Comparison of ENCODE assay signal across 8 mouse cellular contexts in the genomic region with DNA sequence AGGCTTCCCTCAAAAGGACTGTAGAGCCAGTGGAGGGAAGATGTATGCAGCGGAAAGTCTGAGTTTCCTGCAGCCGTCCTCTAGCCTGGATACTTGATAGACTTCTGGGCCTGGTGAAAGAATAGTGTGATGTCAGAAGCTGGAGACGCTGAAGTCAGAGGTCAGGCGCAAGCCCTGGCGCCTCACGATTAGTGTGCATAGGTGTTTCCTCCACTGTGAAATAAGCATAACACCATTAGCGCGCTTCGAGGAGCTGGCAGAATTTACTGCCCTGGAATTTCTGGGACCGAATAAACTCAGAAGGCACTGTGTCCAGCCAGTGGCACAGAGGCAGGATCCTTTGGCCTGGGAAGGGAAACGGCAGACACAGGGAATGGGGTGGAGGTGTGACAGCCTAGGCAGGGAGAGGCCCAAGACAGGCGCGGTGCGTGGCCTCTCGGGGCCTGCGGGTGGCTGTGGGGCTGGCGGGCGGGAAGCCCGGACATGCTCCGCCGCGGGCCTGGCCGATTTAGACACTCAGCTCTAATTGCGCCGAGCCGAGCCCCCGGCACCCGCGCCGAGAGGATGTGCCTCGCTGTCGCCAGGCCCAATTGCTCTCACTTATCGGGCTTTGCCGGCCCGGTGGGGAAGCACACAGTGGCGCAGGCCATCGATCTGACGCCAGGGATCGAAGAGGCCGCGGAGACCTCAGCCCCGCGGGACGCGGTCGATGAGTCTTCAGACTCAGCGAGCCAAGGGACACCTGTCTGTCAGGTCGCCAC.
DNase-seq lines count a peak whose midpoint lies in the region; ATAC-seq and TF ChIP-seq lines count a peak whose summit lies in the region.

No protein-coding gene starts in this region.

- H3K27ac ChIP-seq in layer of hippocampus, adult 2 months, result no peak overlapping the region
- H3K27ac ChIP-seq in forebrain, postnatal 0 days (ENCODE audit: low read depth, low read length), result no peak overlapping the region
- no peak overlapping the region for H3K27ac ChIP-seq in limb, embryonic 13.5 days

- DNase-seq in layer of hippocampus, adult 2 months (ENCODE audit: low spot score in 2 of 2), result peak in 1 of 2 experiments; percentile 9
- DNase-seq in layer of hippocampus, adult 9-10 months (ENCODE audit: low spot score), result no peak
- DNase-seq in cerebellum, adult 18-20 months, result peak; percentile 44 to 62
- DNase-seq in forebrain, postnatal 0 days, result peak; percentile 29
- DNase-seq in retina, postnatal 1 day, result peak; percentile 39
- no peak for DNase-seq in layer of hippocampus, adult 18-20 months (ENCODE audit: low spot score in 2 of 2)
- no peak for DNase-seq in lung, adult 18-20 months

- H3K36me3 ChIP-seq in forebrain, postnatal 0 days (ENCODE audit: insufficient read depth), result no peaks in the 10 kb centered on the region
- H3K36me3 ChIP-seq in limb, embryonic 13.5 days, result no peaks in the 10 kb centered on the region

- no peaks in the 10 kb centered on the region for H3K27me3 ChIP-seq in forebrain, postnatal 0 days (ENCODE audit: insufficient read depth, low read length)
- peaks cover 37% of the 10 kb centered on the region for H3K27me3 ChIP-seq in limb, embryonic 13.5 days

- TF ChIP-seq CTCF in layer of hippocampus, adult 2 months (conservative IDR thresholded peaks at IDR 0.05), result no peak
- no peak for TF ChIP-seq CTCF in forebrain, postnatal 0 days (IDR thresholded peaks at IDR 0.05; ENCODE audit: low read depth)

- 5% methylated on average over 48 of the region's 48 CpGs for WGBS in forebrain, postnatal 0 days
- WGBS in limb, embryonic 13.5 days, result 3% methylated on average over 48 of the region's 48 CpGs

- peak overlapping the region; percentile 88 for H3K4me2 ChIP-seq in forebrain, postnatal 0 days (ENCODE audit: low read depth)
- H3K4me2 ChIP-seq in limb, embryonic 13.5 days (replicated peaks), result peak overlapping the region; percentile 89

- no peaks in the 10 kb centered on the region for H3K4me1 ChIP-seq in forebrain, postnatal 0 days (ENCODE audit: insufficient read depth)
- peaks cover 13% of the 10 kb centered on the region for H3K4me1 ChIP-seq in limb, embryonic 13.5 days

- peak overlapping the region; percentile 44 for H3K4me3 ChIP-seq in layer of hippocampus, adult 2 months
- peak overlapping the region; percentile 37 for H3K4me3 ChIP-seq in forebrain, postnatal 0 days (ENCODE audit: low read depth, low read length)
- H3K4me3 ChIP-seq in limb, embryonic 13.5 days, result peak overlapping the region; percentile 46

- H3K9ac ChIP-seq in forebrain, postnatal 0 days, result peak overlapping the region; percentile 51
- peak overlapping the region; percentile 67 for H3K9ac ChIP-seq in limb, embryonic 13.5 days

- peak; percentile 38 for ATAC-seq in forebrain, postnatal 0 days
- ATAC-seq in limb, embryonic 13.5 days (ENCODE audit: low FRiP score, low read depth), result no peak

- H3K9me3 ChIP-seq in forebrain, postnatal 0 days (ENCODE audit: low read length), result no peaks in the 10 kb centered on the region
- no peaks in the 10 kb centered on the region for H3K9me3 ChIP-seq in limb, embryonic 13.5 days

Comparison
In these comparisons a context has a peak if more than half of its experiments do, and no peak if none do; other contexts are left out.
1. DNase-seq: peak in cerebellum, adult 18-20 months (2 of 2), forebrain, postnatal 0 days (single experiment) and retina, postnatal 1 day (single experiment); none in layer of hippocampus, adult 9-10 months (single experiment), layer of hippocampus, adult 18-20 months (0 of 2) and lung, adult 18-20 months (0 of 2).
2. Peak in every context shown above with its lines, with median percentiles within 50 percentile points of each other: H3K4me3 ChIP-seq.